Mouse (Mus musculus): ENCODE results near the gene Tenm4. TPM values are rescaled to one million over a fixed set of nuclear protein-coding genes. Genes with fewer than 3 reads are reported as not detected.

Gene Tenm4
- polyA plus RNA-seq, 1 experiment from 2014 or later, result 38.0 TPM

- no peak for ATAC-seq (ENCODE audit: low FRiP score, low TSS enrichment)
- no peaks in the 10 kb centered on the region for H3K9me3 ChIP-seq (ENCODE audit: control insufficient read depth, low read length)
- no peak overlapping the region for H3K27ac ChIP-seq (replicated peaks; ENCODE audit: low read depth, low read length)
- H3K4me1 ChIP-seq (ENCODE audit: control insufficient read depth, insufficient read depth, low read length), result peaks cover 11% of the 10 kb centered on the region
- 0 out of 2 replicates have a peak, but pooled peaks cover 5% of the 10 kb centered on the region for H3K36me3 ChIP-seq (ENCODE audit: control insufficient read depth, insufficient read depth, low read length)
- H3K27me3 ChIP-seq (ENCODE audit: control insufficient read depth, insufficient read depth, low read length), result no peaks in the 10 kb centered on the region
- no peak overlapping the region for H3K4me3 ChIP-seq (replicated peaks; ENCODE audit: low read depth, low read length)
- no peak for DNase-seq
- H3K4me2 ChIP-seq (ENCODE audit: low read length), result no peak overlapping the region
- 77% methylated on average over 4 of the region's 4 CpGs for WGBS
- H3K9ac ChIP-seq (replicated peaks; ENCODE audit: low read length), result no peak overlapping the region
These were observed 380.8 kb downstream of the Tenm4 start for GRCm38 (mm10) chr7:96551809-96552208.

DNA sequence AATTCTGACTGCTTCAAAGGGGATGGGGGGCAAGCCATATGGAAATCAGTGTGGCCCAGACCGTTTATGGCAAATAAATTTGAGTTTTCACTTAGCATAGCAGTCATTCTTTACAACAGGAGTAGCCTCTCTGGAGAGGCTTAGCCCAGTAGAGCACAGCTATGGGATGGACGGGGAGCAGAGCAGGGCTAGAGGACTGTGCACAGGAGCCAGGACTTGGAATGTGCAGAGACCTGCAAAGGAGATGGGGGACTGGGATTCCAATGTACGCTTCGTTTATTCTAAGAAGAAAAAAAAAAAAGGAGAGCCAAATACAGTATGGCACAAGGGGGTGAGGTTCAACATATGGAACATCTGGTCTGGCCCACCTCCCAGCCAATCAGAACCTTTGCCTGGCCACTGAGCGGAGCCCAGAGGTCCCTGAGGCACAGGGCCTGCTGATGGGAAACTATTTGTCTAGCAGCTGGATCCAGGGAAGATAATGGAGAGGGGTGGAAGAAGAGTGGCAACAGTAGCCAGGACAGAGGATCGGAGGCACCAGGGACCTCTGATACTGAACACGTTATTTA, 381.3 kb downstream of the Tenm4 start:
- no peak overlapping the region for H3K27ac ChIP-seq (replicated peaks; ENCODE audit: low read depth, low read length)
- no peak overlapping the region for H3K9ac ChIP-seq (replicated peaks; ENCODE audit: low read length)
- H3K4me3 ChIP-seq (replicated peaks; ENCODE audit: low read depth, low read length), result no peak overlapping the region
- H3K36me3 ChIP-seq (ENCODE audit: control insufficient read depth, insufficient read depth, low read length), result 0 out of 2 replicates have a peak, but pooled peaks cover 5% of the 10 kb centered on the region
- peaks cover 11% of the 10 kb centered on the region for H3K4me1 ChIP-seq (ENCODE audit: control insufficient read depth, insufficient read depth, low read length)
- no peak overlapping the region for H3K4me2 ChIP-seq (ENCODE audit: low read length)
- DNase-seq (no peak), ATAC-seq (ENCODE audit: low FRiP score, low TSS enrichment) (no peak)
- no peaks in the 10 kb centered on the region for H3K9me3 ChIP-seq (ENCODE audit: control insufficient read depth, low read length)
- 78% methylated on average over 7 of the region's 7 CpGs for WGBS
- H3K27me3 ChIP-seq (ENCODE audit: control insufficient read depth, insufficient read depth, low read length), result no peaks in the 10 kb centered on the region

- H3K9me3 ChIP-seq (ENCODE audit: control insufficient read depth, low read length), result no peaks in the 10 kb centered on the region
- WGBS, result 46% methylated on average over 6 of the region's 6 CpGs
- peaks cover 11% of the 10 kb centered on the region for H3K4me1 ChIP-seq (ENCODE audit: control insufficient read depth, insufficient read depth, low read length)
- no peak overlapping the region for H3K4me2 ChIP-seq (ENCODE audit: low read length)
- H3K36me3 ChIP-seq (ENCODE audit: control insufficient read depth, insufficient read depth, low read length), result 0 out of 2 replicates have a peak, but pooled peaks cover 5% of the 10 kb centered on the region
- no peaks in the 10 kb centered on the region for H3K27me3 ChIP-seq (ENCODE audit: control insufficient read depth, insufficient read depth, low read length)
- no peak overlapping the region for H3K9ac ChIP-seq (replicated peaks; ENCODE audit: low read length)
- no peak overlapping the region for H3K4me3 ChIP-seq (replicated peaks; ENCODE audit: low read depth, low read length)
- no peak; the same call in 1 of the 2 replicates for ATAC-seq (ENCODE audit: low FRiP score, low TSS enrichment)
- peak; percentile 79 for DNase-seq
- no peak overlapping the region for H3K27ac ChIP-seq (replicated peaks; ENCODE audit: low read depth, low read length)
These were observed 383.2 kb downstream of the Tenm4 start for GRCm38 (mm10) chr7:96554277-96554690.

GRCm38 (mm10) chr7:96555294-96555693, 384.2 kb downstream of the Tenm4 start:
- no peak for ATAC-seq (ENCODE audit: low FRiP score, low TSS enrichment)
- no peaks in the 10 kb centered on the region for H3K9me3 ChIP-seq (ENCODE audit: control insufficient read depth, low read length)
- peaks cover 11% of the 10 kb centered on the region for H3K4me1 ChIP-seq (ENCODE audit: control insufficient read depth, insufficient read depth, low read length)
- no peak overlapping the region for H3K4me3 ChIP-seq (replicated peaks; ENCODE audit: low read depth, low read length)
- no peaks in the 10 kb centered on the region for H3K27me3 ChIP-seq (ENCODE audit: control insufficient read depth, insufficient read depth, low read length)
- no peak overlapping the region for H3K4me2 ChIP-seq (ENCODE audit: low read length)
- no peak overlapping the region for H3K27ac ChIP-seq (replicated peaks; ENCODE audit: low read depth, low read length)
- WGBS, result 24% methylated on average over 5 of the region's 5 CpGs
- DNase-seq, result peak; percentile 29
- 0 out of 2 replicates have a peak, but pooled peaks cover under 1% of the 10 kb centered on the region for H3K36me3 ChIP-seq (ENCODE audit: control insufficient read depth, insufficient read depth, low read length)
- H3K9ac ChIP-seq (replicated peaks; ENCODE audit: low read length), result no peak overlapping the region

DNA sequence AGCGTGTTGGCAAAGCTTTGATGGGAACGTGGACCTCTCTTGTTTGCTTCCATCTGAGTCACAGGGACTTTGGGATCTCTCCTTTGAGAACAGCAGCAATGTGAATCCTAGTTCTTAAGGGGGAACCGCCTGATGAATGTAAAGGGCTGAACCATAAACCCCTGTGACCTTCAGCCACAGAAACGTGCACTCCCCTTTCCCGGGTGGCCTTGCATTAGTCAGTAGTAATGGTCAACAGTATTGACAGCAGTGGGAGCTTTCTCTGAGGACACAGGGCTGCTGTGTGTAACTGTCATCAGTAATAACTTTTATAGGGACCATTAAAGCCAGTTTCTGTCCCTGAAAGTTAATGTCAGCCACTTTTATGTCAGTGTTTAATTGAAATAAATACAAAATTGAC, 385.7 kb downstream of the Tenm4 start:
- Histone ChIP-seq H3K9me3 (ENCODE audit: control insufficient read depth, low read length) (no peaks in the 10 kb centered on the region), H3K27ac (replicated peaks; ENCODE audit: low read depth, low read length) (no peak overlapping the region)

DNA sequence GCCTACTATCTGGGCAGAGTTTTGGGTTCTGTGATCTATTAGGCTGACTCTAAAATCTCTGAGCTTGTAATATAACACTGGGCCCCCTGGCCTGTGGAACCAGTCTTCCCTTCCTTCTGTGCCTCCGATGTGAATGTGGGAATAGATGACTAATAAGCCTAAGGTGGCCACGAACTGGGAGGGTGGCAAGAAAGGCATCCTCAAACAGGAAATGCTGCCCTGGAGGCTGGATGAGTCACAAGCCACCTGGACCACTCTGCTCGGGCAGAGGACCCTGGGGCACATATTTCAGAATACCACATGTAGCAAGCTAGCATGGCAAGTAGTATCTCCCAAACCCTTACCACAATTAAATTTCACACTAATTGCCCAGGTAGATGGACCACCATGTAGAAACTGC, 391.8 kb downstream of the Tenm4 start:
- DNase-seq, result no peak
- 68% methylated on average over 3 of the region's 3 CpGs for WGBS

More for the DNA sequence above, 385.7 kb downstream of the Tenm4 start:
- Histone ChIP-seq H3K9ac (replicated peaks; ENCODE audit: low read length) (no peak overlapping the region), H3K36me3 (ENCODE audit: control insufficient read depth, insufficient read depth, low read length) (no peaks in the 10 kb centered on the region), H3K4me1 (ENCODE audit: control insufficient read depth, insufficient read depth, low read length) (peaks cover 11% of the 10 kb centered on the region), H3K4me3 (replicated peaks; ENCODE audit: low read depth, low read length) (no peak overlapping the region), H3K27me3 (ENCODE audit: control insufficient read depth, insufficient read depth, low read length) (no peaks in the 10 kb centered on the region), H3K4me2 (ENCODE audit: low read length) (no peak overlapping the region)
- ATAC-seq (ENCODE audit: low FRiP score, low TSS enrichment) (no peak), DNase-seq (no peak)
- WGBS, result 71% methylated on average over 5 of the region's 5 CpGs

GRCm38 (mm10) chr7:96563329-96564065, 392.5 kb downstream of the Tenm4 start:
- WGBS, result 41% methylated on average over 3 of the region's 3 CpGs
- H3K4me1 ChIP-seq (ENCODE audit: control insufficient read depth, insufficient read depth, low read length), result no peaks in the 10 kb centered on the region
- no peak overlapping the region for H3K4me3 ChIP-seq (replicated peaks; ENCODE audit: low read depth, low read length)
- ATAC-seq (ENCODE audit: low FRiP score, low TSS enrichment), result no peak
- H3K27ac ChIP-seq (replicated peaks; ENCODE audit: low read depth, low read length), result no peak overlapping the region
- H3K4me2 ChIP-seq (ENCODE audit: low read length), result no peak overlapping the region
- no peak overlapping the region for H3K9ac ChIP-seq (replicated peaks; ENCODE audit: low read length)
- no peaks in the 10 kb centered on the region for H3K9me3 ChIP-seq (ENCODE audit: control insufficient read depth, low read length)
- no peaks in the 10 kb centered on the region for H3K27me3 ChIP-seq (ENCODE audit: control insufficient read depth, insufficient read depth, low read length)
- no peak for DNase-seq
- no peaks in the 10 kb centered on the region for H3K36me3 ChIP-seq (ENCODE audit: control insufficient read depth, insufficient read depth, low read length)

More for the DNA sequence above, 391.8 kb downstream of the Tenm4 start:
- Histone ChIP-seq H3K36me3 (ENCODE audit: control insufficient read depth, insufficient read depth, low read length) (no peaks in the 10 kb centered on the region), H3K4me3 (replicated peaks; ENCODE audit: low read depth, low read length) (no peak overlapping the region), H3K4me2 (ENCODE audit: low read length) (no peak overlapping the region), H3K27me3 (ENCODE audit: control insufficient read depth, insufficient read depth, low read length) (no peaks in the 10 kb centered on the region), H3K27ac (replicated peaks; ENCODE audit: low read depth, low read length) (no peak overlapping the region), H3K9ac (replicated peaks; ENCODE audit: low read length) (no peak overlapping the region), H3K4me1 (ENCODE audit: control insufficient read depth, insufficient read depth, low read length) (no peaks in the 10 kb centered on the region), H3K9me3 (ENCODE audit: control insufficient read depth, low read length) (no peaks in the 10 kb centered on the region)
- ATAC-seq (ENCODE audit: low FRiP score, low TSS enrichment), result no peak

GRCm38 (mm10) chr7:96565806-96566205, 394.8 kb downstream of the Tenm4 start:
- no peak for DNase-seq
- Histone ChIP-seq H3K9ac (replicated peaks; ENCODE audit: low read length) (no peak overlapping the region), H3K4me3 (replicated peaks; ENCODE audit: low read depth, low read length) (no peak overlapping the region), H3K36me3 (ENCODE audit: control insufficient read depth, insufficient read depth, low read length) (no peaks in the 10 kb centered on the region), H3K9me3 (ENCODE audit: control insufficient read depth, low read length) (no peaks in the 10 kb centered on the region), H3K4me1 (ENCODE audit: control insufficient read depth, insufficient read depth, low read length) (no peaks in the 10 kb centered on the region), H3K27me3 (ENCODE audit: control insufficient read depth, insufficient read depth, low read length) (no peaks in the 10 kb centered on the region), H3K4me2 (ENCODE audit: low read length) (no peak overlapping the region), H3K27ac (replicated peaks; ENCODE audit: low read depth, low read length) (no peak overlapping the region)
- no peak for ATAC-seq (ENCODE audit: low FRiP score, low TSS enrichment)
- WGBS, result 77% methylated on average over 4 of the region's 4 CpGs

DNA sequence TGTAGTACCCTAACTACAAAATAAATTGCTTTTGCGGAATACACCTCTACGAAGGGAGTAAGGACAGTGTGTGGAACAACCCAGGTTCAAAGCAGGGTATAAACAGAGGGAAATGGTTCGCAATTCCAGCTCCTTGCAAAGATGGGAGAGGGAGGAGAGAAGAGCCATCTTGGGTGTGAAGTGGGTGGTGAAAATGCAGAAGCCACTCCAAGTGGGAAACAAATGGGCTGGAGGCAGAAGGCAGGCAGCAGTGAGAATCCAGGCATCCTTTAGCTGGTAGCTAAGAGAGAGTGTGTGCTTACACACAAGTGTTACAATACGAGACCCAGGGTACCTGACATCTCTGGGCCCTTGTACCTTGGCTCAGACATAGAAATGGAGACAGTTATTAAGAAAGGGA, 395.2 kb downstream of the Tenm4 start:
- H3K36me3 ChIP-seq (ENCODE audit: control insufficient read depth, insufficient read depth, low read length), result no peaks in the 10 kb centered on the region
- H3K9me3 ChIP-seq (ENCODE audit: control insufficient read depth, low read length), result no peaks in the 10 kb centered on the region
- WGBS, result 94% methylated on average over 4 of the region's 4 CpGs
- no peaks in the 10 kb centered on the region for H3K27me3 ChIP-seq (ENCODE audit: control insufficient read depth, insufficient read depth, low read length)
- no peak overlapping the region for H3K27ac ChIP-seq (replicated peaks; ENCODE audit: low read depth, low read length)
- H3K4me3 ChIP-seq (replicated peaks; ENCODE audit: low read depth, low read length), result no peak overlapping the region
- no peak for DNase-seq
- no peak overlapping the region for H3K4me2 ChIP-seq (ENCODE audit: low read length)
- H3K9ac ChIP-seq (replicated peaks; ENCODE audit: low read length), result no peak overlapping the region
- no peak for ATAC-seq (ENCODE audit: low FRiP score, low TSS enrichment)
- no peaks in the 10 kb centered on the region for H3K4me1 ChIP-seq (ENCODE audit: control insufficient read depth, insufficient read depth, low read length)
